In genomic region chr4:125882531-125882930, GRCm38 (mm10) we compare ENCODE assay signal across 10 mouse cellular contexts.
DNase-seq lines count a peak whose midpoint lies in the region; ATAC-seq and TF ChIP-seq lines count a peak whose summit lies in the region.
"Had no signal": no experiment of that assay in that cellular context is flagged by ENCODE, and none has a peak within 500 bp of the region (broad histone marks: within the 10 kb centered on the region; RNA-seq: fewer than 3 reads in every experiment).

No protein-coding gene starts in this region.

- no peak for ATAC-seq in lung, embryonic 14.5 days (ENCODE audit: insufficient read depth)
- ATAC-seq in neural tube, embryonic 14.5 days (ENCODE audit: low read depth) = peak; percentile 51; the same call in 1 of the 2 replicates
- ATAC-seq in megakaryocyte progenitor cell, adult 5-6 weeks (replicated peaks; ENCODE audit: poor library complexity) = no peak
- ATAC-seq in megakaryocyte, adult 5-6 weeks (ENCODE audit: poor library complexity, severe bottlenecking) = no peak

- H3K36me3 ChIP-seq in lung, embryonic 14.5 days (ENCODE audit: insufficient read depth) = no peaks in the 10 kb centered on the region
- H3K36me3 ChIP-seq in neural tube, embryonic 14.5 days (ENCODE audit: control insufficient read depth, insufficient read depth, low read length) = no peaks in the 10 kb centered on the region
- H3K36me3 ChIP-seq: liver, embryonic 13.5 days had no signal

- DNase-seq in lung, embryonic 14.5 days = peak; percentile 9
- no peak for DNase-seq in lung, adult 18-20 months
- DNase-seq in adrenal gland, postnatal 36 days = peak; percentile 78 to 82
- DNase-seq in kidney, adult 8-10 months = peak; percentile 45 to 53
- no peak for DNase-seq in cerebellum, postnatal 14 days
- DNase-seq: liver, embryonic 13.5 days had no signal

- 24% methylated on average over 3 of the region's 3 CpGs for WGBS in lung, embryonic 14.5 days
- WGBS in neural tube, embryonic 14.5 days = 30% methylated on average over 3 of the region's 3 CpGs

- H3K9me3 ChIP-seq in lung, embryonic 14.5 days (ENCODE audit: low read depth, low read length) = no peaks in the 10 kb centered on the region
- no peaks in the 10 kb centered on the region for H3K9me3 ChIP-seq in neural tube, embryonic 14.5 days (ENCODE audit: control insufficient read depth, low read length)
- H3K9me3 ChIP-seq: liver, embryonic 13.5 days had no signal

- H3K4me3 ChIP-seq in lung, embryonic 14.5 days (ENCODE audit: low read depth, low read length) = no peak overlapping the region
- H3K4me3 ChIP-seq in neural tube, embryonic 14.5 days (ENCODE audit: low read depth, low read length) = no peak overlapping the region
- H3K4me3 ChIP-seq: liver, embryonic 13.5 days; myocyte had no signal

- no peaks in the 10 kb centered on the region for H3K27me3 ChIP-seq in lung, embryonic 14.5 days (ENCODE audit: insufficient read depth, low read length)
- no peaks in the 10 kb centered on the region for H3K27me3 ChIP-seq in neural tube, embryonic 14.5 days (ENCODE audit: control insufficient read depth, insufficient read depth, low read length)
- H3K27me3 ChIP-seq: liver, embryonic 13.5 days had no signal

- H3K4me1 ChIP-seq in lung, embryonic 14.5 days (ENCODE audit: insufficient read depth) = no peaks in the 10 kb centered on the region
- H3K4me1 ChIP-seq in neural tube, embryonic 14.5 days (ENCODE audit: control insufficient read depth, insufficient read depth, low read length) = no peaks in the 10 kb centered on the region; the same call in 1 of the 2 replicates
- H3K4me1 ChIP-seq: liver, embryonic 13.5 days had no signal

- H3K4me2 ChIP-seq in lung, embryonic 14.5 days = no peak overlapping the region
- H3K4me2 ChIP-seq in neural tube, embryonic 14.5 days (ENCODE audit: low read depth, low read length) = no peak overlapping the region
- H3K4me2 ChIP-seq: liver, embryonic 13.5 days had no signal

- H3K9ac ChIP-seq in lung, embryonic 14.5 days = no peak overlapping the region
- 0 out of 2 replicates have a peak overlapping the region, but pooled peaks have one; percentile 16 for H3K9ac ChIP-seq in neural tube, embryonic 14.5 days (replicated peaks; ENCODE audit: low read depth, low read length)
- H3K9ac ChIP-seq: liver, embryonic 13.5 days had no signal

- H3K27ac ChIP-seq in lung, embryonic 14.5 days (ENCODE audit: low read depth) = no peak overlapping the region
- H3K27ac ChIP-seq in neural tube, embryonic 14.5 days (ENCODE audit: low read depth, low read length) = no peak overlapping the region
- H3K27ac ChIP-seq: liver, embryonic 13.5 days had no signal

- TF ChIP-seq CTCF in lung, embryonic 14.5 days (IDR thresholded peaks at IDR 0.05; ENCODE audit: low read depth) = no peak

Comparison
In these comparisons a context has a peak if more than half of its experiments do, and no peak if none do; other contexts are left out.
1. DNase-seq: peak in lung, embryonic 14.5 days (single experiment), adrenal gland, postnatal 36 days (2 of 2) and kidney, adult 8-10 months (2 of 2); none in lung, adult 18-20 months (0 of 2) and cerebellum, postnatal 14 days (0 of 2).